Mouse (Mus musculus): ENCODE data around the gene Adam19. TPM values are rescaled to one million over a fixed set of nuclear protein-coding genes. Genes with fewer than 3 reads are reported as not detected.

The Adam19 gene
- polyA plus RNA-seq, 1 experiment from 2014 or later = 15.2 TPM

GRCm38 (mm10) chr11:46123328-46123866 is 67.6 kb downstream of the Adam19 start:
- DNase-seq (ENCODE audit: low spot score) = no peak
- no peak for ATAC-seq (ENCODE audit: low read depth)
- H3K4me1 ChIP-seq (ENCODE audit: control insufficient read depth, insufficient read depth, low read length) = no peaks in the 10 kb centered on the region
- H3K27ac ChIP-seq (replicated peaks; ENCODE audit: low read depth, low read length) = no peak overlapping the region
- H3K36me3 ChIP-seq (ENCODE audit: control insufficient read depth, insufficient read depth, low read length) = peaks cover 47% of the 10 kb centered on the region
- 93% methylated on average over 8 of the region's 8 CpGs for WGBS
- no peaks in the 10 kb centered on the region for H3K27me3 ChIP-seq (replicated peaks; ENCODE audit: control insufficient read depth, insufficient read depth, low read length)
- no peaks in the 10 kb centered on the region for H3K9me3 ChIP-seq (ENCODE audit: control insufficient read depth, low read length)
- H3K4me3 ChIP-seq (ENCODE audit: low read depth, low read length) = no peak overlapping the region
- no peak overlapping the region for H3K4me2 ChIP-seq (ENCODE audit: low read depth, low read length)
- H3K9ac ChIP-seq (ENCODE audit: low read depth, low read length) = no peak overlapping the region

- ATAC-seq (ENCODE audit: low read depth) = no peak
- Histone ChIP-seq H3K9ac (ENCODE audit: low read depth, low read length) (no peak overlapping the region), H3K9me3 (ENCODE audit: control insufficient read depth, low read length) (no peaks in the 10 kb centered on the region), H3K4me1 (ENCODE audit: control insufficient read depth, insufficient read depth, low read length) (no peaks in the 10 kb centered on the region), H3K27me3 (replicated peaks; ENCODE audit: control insufficient read depth, insufficient read depth, low read length) (no peaks in the 10 kb centered on the region), H3K36me3 (ENCODE audit: control insufficient read depth, insufficient read depth, low read length) (peaks cover 51% of the 10 kb centered on the region), H3K4me3 (ENCODE audit: low read depth, low read length) (no peak overlapping the region), H3K4me2 (ENCODE audit: low read depth, low read length) (no peak overlapping the region), H3K27ac (replicated peaks; ENCODE audit: low read depth, low read length) (no peak overlapping the region)
- no peak for DNase-seq (ENCODE audit: low spot score)
- WGBS = 90% methylated on average over 12 of the region's 12 CpGs
These were observed 69.5 kb downstream of the Adam19 start for GRCm38 (mm10) chr11:46125093-46125834.

GRCm38 (mm10) chr11:46125835-46126229 is 70.0 kb downstream of the Adam19 start:
- WGBS = 91% methylated on average over 7 of the region's 7 CpGs
- Histone ChIP-seq H3K4me1 (ENCODE audit: control insufficient read depth, insufficient read depth, low read length) (no peaks in the 10 kb centered on the region), H3K4me2 (ENCODE audit: low read depth, low read length) (no peak overlapping the region), H3K9me3 (ENCODE audit: control insufficient read depth, low read length) (no peaks in the 10 kb centered on the region), H3K36me3 (ENCODE audit: control insufficient read depth, insufficient read depth, low read length) (peaks cover 49% of the 10 kb centered on the region), H3K27me3 (replicated peaks; ENCODE audit: control insufficient read depth, insufficient read depth, low read length) (no peaks in the 10 kb centered on the region), H3K27ac (replicated peaks; ENCODE audit: low read depth, low read length) (no peak overlapping the region), H3K9ac (ENCODE audit: low read depth, low read length) (no peak overlapping the region), H3K4me3 (ENCODE audit: low read depth, low read length) (no peak overlapping the region)
- DNase-seq (ENCODE audit: low spot score) (no peak), ATAC-seq (ENCODE audit: low read depth) (no peak)

GRCm38 (mm10) chr11:46126317-46126716 is 70.5 kb downstream of the Adam19 start:
- H3K36me3 ChIP-seq (ENCODE audit: control insufficient read depth, insufficient read depth, low read length) = peaks cover 49% of the 10 kb centered on the region
- H3K9ac ChIP-seq (ENCODE audit: low read depth, low read length) = no peak overlapping the region
- no peaks in the 10 kb centered on the region for H3K4me1 ChIP-seq (ENCODE audit: control insufficient read depth, insufficient read depth, low read length)
- ATAC-seq (ENCODE audit: low read depth) (no peak), DNase-seq (ENCODE audit: low spot score) (no peak)
- no peaks in the 10 kb centered on the region for H3K9me3 ChIP-seq (ENCODE audit: control insufficient read depth, low read length)
- H3K4me2 ChIP-seq (ENCODE audit: low read depth, low read length) = no peak overlapping the region
- H3K27me3 ChIP-seq (replicated peaks; ENCODE audit: control insufficient read depth, insufficient read depth, low read length) = no peaks in the 10 kb centered on the region
- no peak overlapping the region for H3K27ac ChIP-seq (replicated peaks; ENCODE audit: low read depth, low read length)
- H3K4me3 ChIP-seq (ENCODE audit: low read depth, low read length) = no peak overlapping the region
- 92% methylated on average over 7 of the region's 7 CpGs for WGBS

GRCm38 (mm10) chr11:46126827-46127410 is 71.1 kb downstream of the Adam19 start:
- H3K9ac ChIP-seq (ENCODE audit: low read depth, low read length) = no peak overlapping the region
- no peak overlapping the region; the same call in 1 of the 2 replicates for H3K27ac ChIP-seq (replicated peaks; ENCODE audit: low read depth, low read length)
- peaks cover 49% of the 10 kb centered on the region for H3K36me3 ChIP-seq (ENCODE audit: control insufficient read depth, insufficient read depth, low read length)
- H3K27me3 ChIP-seq (replicated peaks; ENCODE audit: control insufficient read depth, insufficient read depth, low read length) = no peaks in the 10 kb centered on the region
- H3K9me3 ChIP-seq (ENCODE audit: control insufficient read depth, low read length) = no peaks in the 10 kb centered on the region
- no peak overlapping the region for H3K4me2 ChIP-seq (ENCODE audit: low read depth, low read length)
- no peak for DNase-seq (ENCODE audit: low spot score)
- whole genome bisulfite sequencing = 92% methylated on average over 11 of the region's 11 CpGs
- H3K4me3 ChIP-seq (ENCODE audit: low read depth, low read length) = no peak overlapping the region
- ATAC-seq (ENCODE audit: low read depth) = no peak
- H3K4me1 ChIP-seq (ENCODE audit: control insufficient read depth, insufficient read depth, low read length) = no peaks in the 10 kb centered on the region

- H3K4me2 ChIP-seq (ENCODE audit: low read depth, low read length) = no peak overlapping the region
- no peaks in the 10 kb centered on the region for H3K4me1 ChIP-seq (ENCODE audit: control insufficient read depth, insufficient read depth, low read length)
- DNase-seq (ENCODE audit: low spot score) (peak; percentile 79), ATAC-seq (ENCODE audit: low read depth) (peak; percentile 83)
- H3K9me3 ChIP-seq (ENCODE audit: control insufficient read depth, low read length) = no peaks in the 10 kb centered on the region
- no peak overlapping the region; the same call in 1 of the 2 replicates for H3K9ac ChIP-seq (ENCODE audit: low read depth, low read length)
- no peak overlapping the region for H3K27ac ChIP-seq (replicated peaks; ENCODE audit: low read depth, low read length)
- H3K36me3 ChIP-seq (ENCODE audit: control insufficient read depth, insufficient read depth, low read length) = peaks cover 41% of the 10 kb centered on the region
- 71% methylated on average over 15 of the region's 15 CpGs for WGBS
- H3K4me3 ChIP-seq (ENCODE audit: low read depth, low read length) = no peak overlapping the region
- no peaks in the 10 kb centered on the region for H3K27me3 ChIP-seq (replicated peaks; ENCODE audit: control insufficient read depth, insufficient read depth, low read length)
These were observed 72.1 kb downstream of the Adam19 start for GRCm38 (mm10) chr11:46127621-46128547.

GRCm38 (mm10) chr11:46128548-46128945 is 72.8 kb downstream of the Adam19 start:
- Histone ChIP-seq H3K4me3 (ENCODE audit: low read depth, low read length) (no peak overlapping the region), H3K4me1 (ENCODE audit: control insufficient read depth, insufficient read depth, low read length) (no peaks in the 10 kb centered on the region), H3K27ac (replicated peaks; ENCODE audit: low read depth, low read length) (no peak overlapping the region), H3K9me3 (ENCODE audit: control insufficient read depth, low read length) (no peaks in the 10 kb centered on the region), H3K4me2 (ENCODE audit: low read depth, low read length) (no peak overlapping the region), H3K9ac (ENCODE audit: low read depth, low read length) (no peak overlapping the region), H3K27me3 (replicated peaks; ENCODE audit: control insufficient read depth, insufficient read depth, low read length) (no peaks in the 10 kb centered on the region), H3K36me3 (ENCODE audit: control insufficient read depth, insufficient read depth, low read length) (peaks cover 34% of the 10 kb centered on the region)
- ATAC-seq (ENCODE audit: low read depth) (no peak; the same call in 1 of the 2 replicates), DNase-seq (ENCODE audit: low spot score) (no peak)
- WGBS = 81% methylated on average over 9 of the region's 9 CpGs

Data from embryonic facial prominence, embryonic 14.5 days (tissue).